Mouse (Mus musculus): ENCODE measurements at regions not wholly inside any gene's neighbourhood (a gene's known extent, or its start where the extent isn't known, plus 50 kb on each side); places are given as distances from the start of the nearest gene placed in this dataset.

GRCm38 (mm10) chr3:135971611-135972010 is 146.5 kb downstream of the Slc39a8 start:
- no peak for DNase-seq

GRCm38 (mm10) chr3:135972413-135972812 is 147.3 kb downstream of the Slc39a8 start:
- no peak for DNase-seq

- no peak for DNase-seq
Observed at GRCm38 (mm10) chr3:135973243-135973642, 148.2 kb downstream of the Slc39a8 start.

- no peak for DNase-seq
Observed at GRCm38 (mm10) chr3:135973842-135974241, 148.8 kb downstream of the Slc39a8 start.

GRCm38 (mm10) chr3:135974769-135975168 is 149.7 kb downstream of the Slc39a8 start:
- no peak for DNase-seq

- DNase-seq = no peak
Observed at GRCm38 (mm10) chr3:135987171-135987570, 162.1 kb downstream of the Slc39a8 start.

GRCm38 (mm10) chr3:135989281-135989680 is 164.2 kb downstream of the Slc39a8 start:
- no peak for DNase-seq

GRCm38 (mm10) chr3:135990338-135990737 is 165.3 kb downstream of the Slc39a8 start:
- peak in 1 of 2 experiments; percentile 9 for DNase-seq

- DNase-seq = peak in 1 of 2 experiments; percentile 11
Observed at GRCm38 (mm10) chr3:135990814-135991454, 165.9 kb downstream of the Slc39a8 start.

- DNase-seq = no peak
Observed at GRCm38 (mm10) chr3:136000592-136001160, 175.6 kb downstream of the Slc39a8 start.

Data from cerebellum, postnatal 36 days (tissue).